Mouse (Mus musculus) adrenal gland, postnatal 25 days (tissue): ENCODE results near the gene Zdhhc6. TPM values are rescaled to one million over a fixed set of nuclear protein-coding genes. Genes with fewer than 3 reads are reported as not detected.

ENCODE experiments used
- total RNA-seq: library from RNA; stranded (reverse); gene quantifications from 2 replicates; pipeline ENCODE4 v1.2.3, GENCODE M21; 2021

Zdhhc6 gene
- total RNA-seq, 1 experiment from 2014 or later: 50.9 TPM

Other genes starting within 250 kb of the Zdhhc6 start
- gene Gpam, start 188.8 kb downstream of the Zdhhc6 start, total RNA-seq: 573 and 601 TPM in 2 replicates
- gene Tectb, start 135.3 kb downstream of the Zdhhc6 start, total RNA-seq: 0.67 and 1.2 TPM in 2 replicates
- gene Gucy2g, start 74.8 kb downstream of the Zdhhc6 start, total RNA-seq: not detected in 2 replicates
- 94.6 and 149 TPM in 2 replicates for gene Acsl5, start 64.1 kb downstream of the Zdhhc6 start, total RNA-seq
- 36.8 and 38.4 TPM in 2 replicates for gene Vti1a, start 263 bp upstream of the Zdhhc6 start, total RNA-seq